Comparison of ENCODE assay signal across 21 mouse cellular contexts in genomic region chr16:18921771-18922170, GRCm38 (mm10).
"Had no signal": no experiment of that assay in that cellular context is flagged by ENCODE, and none has a peak within 500 bp of the region (broad histone marks: within the 10 kb centered on the region; RNA-seq: fewer than 3 reads in every experiment).

No protein-coding gene starts in this region.

- ATAC-seq: lung, postnatal 0 days; midbrain, embryonic 16.5 days had no signal

- H3K27ac ChIP-seq: lung, embryonic 15.5 days; macrophage; neural tube, embryonic 13.5 days; neural tube, embryonic 15.5 days had no signal

- H3K9me3 ChIP-seq: lung, embryonic 15.5 days; megakaryocyte, embryonic 14.5 days; neural tube, embryonic 13.5 days; neural tube, embryonic 15.5 days had no signal

- H3K4me1 ChIP-seq: lung, embryonic 15.5 days; megakaryocyte, embryonic 14.5 days; neural tube, embryonic 13.5 days; neural tube, embryonic 15.5 days had no signal

- DNase-seq: lung, adult 2 months; lung, postnatal 14 days; lung, postnatal 36 days; midbrain, embryonic 14.5 days; retina, postnatal 1 day; right cerebral cortex, adult 18-20 months; right cerebral cortex, postnatal 25 days; right cerebral cortex, postnatal 4 days; spleen, adult 18-20 months; thymus, adult 2 months; thymus, postnatal 25 days; thymus, postnatal 4 days had no signal

- H3K9ac ChIP-seq: lung, embryonic 15.5 days; neural tube, embryonic 13.5 days; neural tube, embryonic 15.5 days had no signal

- H3K4me3 ChIP-seq: lung, embryonic 15.5 days; megakaryocyte, embryonic 14.5 days; myocyte; neural tube, embryonic 13.5 days; neural tube, embryonic 15.5 days had no signal

- H3K4me2 ChIP-seq: lung, embryonic 15.5 days; midbrain, embryonic 11.5 days; neural tube, embryonic 13.5 days; neural tube, embryonic 15.5 days had no signal

- H3K27me3 ChIP-seq: lung, embryonic 15.5 days; megakaryocyte, embryonic 14.5 days; neural tube, embryonic 13.5 days; neural tube, embryonic 15.5 days had no signal
